Mouse (Mus musculus): ENCODE data around the gene March6.

March6 gene

GRCm38 (mm10) chr15:31454096-31454860, 76.6 kb downstream of the March6 start:
- DNase-seq (ENCODE audit: low spot score) = no peak

GRCm38 (mm10) chr15:31453098-31453916, 77.5 kb downstream of the March6 start, which contains the start of gene Ropn1l:
Gene Ropn1l (minus strand): TSS chr15:31453737.
- peak; percentile 89 for DNase-seq (ENCODE audit: low spot score)

- DNase-seq (ENCODE audit: low spot score) = no peak
These were observed 78.3 kb downstream of the March6 start for GRCm38 (mm10) chr15:31452336-31453097.

- DNase-seq (ENCODE audit: low spot score) = no peak
These were observed 81.1 kb downstream of the March6 start for GRCm38 (mm10) chr15:31449772-31450171.

GRCm38 (mm10) chr15:31447121-31447520, 83.7 kb downstream of the March6 start:
- DNase-seq (ENCODE audit: low spot score) = peak; percentile 75

GRCm38 (mm10) chr15:31442698-31443097, 88.2 kb downstream of the March6 start:
- DNase-seq (ENCODE audit: low spot score) = no peak

GRCm38 (mm10) chr15:31441996-31442395, 88.9 kb downstream of the March6 start:
- no peak for DNase-seq (ENCODE audit: low spot score)

GRCm38 (mm10) chr15:31436811-31437210, 94.0 kb downstream of the March6 start:
- DNase-seq (ENCODE audit: low spot score) = no peak

- no peak for DNase-seq (ENCODE audit: low spot score)
These were observed 94.8 kb downstream of the March6 start for GRCm38 (mm10) chr15:31436083-31436482.

- DNase-seq (ENCODE audit: low spot score) = no peak
These were observed 97.1 kb downstream of the March6 start for GRCm38 (mm10) chr15:31433768-31434167.

- DNase-seq (ENCODE audit: low spot score) = no peak
These were observed 99.0 kb downstream of the March6 start for GRCm38 (mm10) chr15:31431847-31432246.

GRCm38 (mm10) chr15:31430014-31430413, 100.8 kb downstream of the March6 start:
- DNase-seq (ENCODE audit: low spot score) = no peak

GRCm38 (mm10) chr15:31429429-31429828, 101.4 kb downstream of the March6 start:
- no peak for DNase-seq (ENCODE audit: low spot score)

- DNase-seq (ENCODE audit: low spot score) = peak; percentile 67
These were observed 102.3 kb downstream of the March6 start for GRCm38 (mm10) chr15:31428571-31428970.

GRCm38 (mm10) chr15:31427390-31427789, 103.5 kb downstream of the March6 start:
- DNase-seq (ENCODE audit: low spot score) = no peak

- no peak for DNase-seq (ENCODE audit: low spot score)
These were observed 104.7 kb downstream of the March6 start for GRCm38 (mm10) chr15:31426066-31426706.

- DNase-seq (ENCODE audit: low spot score) = no peak
These were observed 108.0 kb downstream of the March6 start for GRCm38 (mm10) chr15:31422649-31423369.

- DNase-seq (ENCODE audit: low spot score) = no peak
These were observed 111.8 kb downstream of the March6 start for GRCm38 (mm10) chr15:31419037-31419436.

GRCm38 (mm10) chr15:31418686-31419024, 112.2 kb downstream of the March6 start:
- DNase-seq (ENCODE audit: low spot score) = no peak

GRCm38 (mm10) chr15:31417796-31418685, 112.8 kb downstream of the March6 start:
- DNase-seq (ENCODE audit: low spot score) = peak; percentile 54

All from layer of hippocampus, adult 11-12 months (tissue).